ENCODE assay signal across 9 mouse cellular contexts in the genomic region with DNA sequence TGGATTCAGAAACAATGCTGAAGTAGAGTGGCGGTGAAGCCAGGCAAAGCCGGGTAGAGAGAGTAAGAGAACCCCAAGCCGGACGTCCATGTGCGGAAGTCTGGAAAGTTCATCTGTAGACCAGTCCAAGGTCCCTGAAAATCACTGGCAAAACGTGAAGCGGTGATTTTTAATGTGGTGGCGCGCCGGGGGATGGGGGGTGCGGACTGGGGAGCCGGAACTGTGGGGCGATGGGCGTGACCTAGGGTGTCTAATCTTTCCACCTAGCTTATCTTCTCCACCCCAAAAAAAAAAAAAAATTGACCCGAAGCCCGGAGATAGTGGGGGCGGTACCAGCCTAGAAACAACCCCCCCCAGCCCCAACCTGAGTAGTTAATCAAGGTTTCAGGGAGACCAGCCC. TPM values are rescaled to one million over a fixed set of nuclear protein-coding genes. Genes with fewer than 3 reads are reported as not detected.
A peak's percentile ranks its signal among the peaks of the same experiment; 100 is the strongest.
DNase-seq lines count a peak whose midpoint lies in the region; ATAC-seq lines count a peak whose summit lies in the region.
"Had no signal": no experiment of that assay in that cellular context is flagged by ENCODE, and none has a peak within 500 bp of the region (broad histone marks: within the 10 kb centered on the region; RNA-seq: fewer than 3 reads in every experiment).

No protein-coding gene starts in this region.

- peaks cover 19% of the 10 kb centered on the region for H3K4me1 ChIP-seq in intestine, embryonic 15.5 days (replicated peaks)
- H3K4me1 ChIP-seq in intestine, embryonic 16.5 days (ENCODE audit: control insufficient read depth, insufficient read depth, low read length): peaks cover 18% of the 10 kb centered on the region
- H3K4me1 ChIP-seq in forebrain, embryonic 15.5 days: peaks cover 43% of the 10 kb centered on the region
- H3K4me1 ChIP-seq in limb, embryonic 15.5 days: peaks cover 24% of the 10 kb centered on the region
- peaks cover 14% of the 10 kb centered on the region for H3K4me1 ChIP-seq in stomach, embryonic 16.5 days (ENCODE audit: control insufficient read depth, insufficient read depth, low read length)

- no peak for DNase-seq in ovary, postnatal 10 days (ENCODE audit: low spot score)
- no peak for DNase-seq in cerebellum, postnatal 14 days
- DNase-seq: cerebellum, adult 8-10 months had no signal

- H3K27ac ChIP-seq in intestine, embryonic 15.5 days: no peak overlapping the region
- H3K27ac ChIP-seq in intestine, embryonic 16.5 days (ENCODE audit: low read length): no peak overlapping the region
- H3K27ac ChIP-seq in forebrain, embryonic 15.5 days (replicated peaks): peak overlapping the region; percentile 38; the same call in 1 of the 2 replicates
- H3K27ac ChIP-seq in limb, embryonic 15.5 days: no peak overlapping the region
- H3K27ac ChIP-seq in stomach, embryonic 16.5 days (ENCODE audit: low read length): no peak overlapping the region
- H3K27ac ChIP-seq: liver, embryonic 12.5 days had no signal

- H3K9ac ChIP-seq in intestine, embryonic 15.5 days: no peak overlapping the region
- H3K9ac ChIP-seq in intestine, embryonic 16.5 days (ENCODE audit: low read depth, low read length): no peak overlapping the region
- no peak overlapping the region for H3K9ac ChIP-seq in forebrain, embryonic 15.5 days (replicated peaks)
- no peak overlapping the region for H3K9ac ChIP-seq in limb, embryonic 15.5 days
- H3K9ac ChIP-seq in stomach, embryonic 16.5 days (ENCODE audit: low read length): no peak overlapping the region
- H3K9ac ChIP-seq: liver, embryonic 12.5 days had no signal

- ATAC-seq in intestine, embryonic 15.5 days: no peak
- ATAC-seq in intestine, embryonic 16.5 days: no peak
- ATAC-seq in forebrain, embryonic 15.5 days (replicated peaks): no peak
- ATAC-seq in limb, embryonic 15.5 days (ENCODE audit: insufficient number of reproducible peaks, low FRiP score, low TSS enrichment, low read depth): no peak
- no peak for ATAC-seq in stomach, embryonic 16.5 days (ENCODE audit: insufficient read depth, low FRiP score)
- ATAC-seq: liver, embryonic 12.5 days had no signal

- H3K27me3 ChIP-seq in intestine, embryonic 15.5 days (replicated peaks): peaks cover 81% of the 10 kb centered on the region
- H3K27me3 ChIP-seq in intestine, embryonic 16.5 days (replicated peaks; ENCODE audit: control insufficient read depth, insufficient read depth, low read length): peaks cover 82% of the 10 kb centered on the region
- H3K27me3 ChIP-seq in forebrain, embryonic 15.5 days: peaks cover 73% of the 10 kb centered on the region
- peaks cover 91% of the 10 kb centered on the region for H3K27me3 ChIP-seq in limb, embryonic 15.5 days
- H3K27me3 ChIP-seq in stomach, embryonic 16.5 days (ENCODE audit: control insufficient read depth, insufficient read depth, low read length): peaks cover 81% of the 10 kb centered on the region

- WGBS in intestine, embryonic 15.5 days: under 1% methylated on average over 17 of the region's 17 CpGs
- WGBS in intestine, embryonic 16.5 days: 1% methylated on average over 17 of the region's 17 CpGs
- under 1% methylated on average over 17 of the region's 17 CpGs for WGBS in forebrain, embryonic 15.5 days
- WGBS in limb, embryonic 15.5 days: 1% methylated on average over 17 of the region's 17 CpGs
- WGBS in stomach, embryonic 16.5 days: 1% methylated on average over 17 of the region's 17 CpGs

- H3K36me3 ChIP-seq in intestine, embryonic 15.5 days: no peaks in the 10 kb centered on the region
- no peaks in the 10 kb centered on the region for H3K36me3 ChIP-seq in intestine, embryonic 16.5 days (ENCODE audit: control insufficient read depth, insufficient read depth, low read length)
- no peaks in the 10 kb centered on the region for H3K36me3 ChIP-seq in forebrain, embryonic 15.5 days
- no peaks in the 10 kb centered on the region for H3K36me3 ChIP-seq in limb, embryonic 15.5 days
- no peaks in the 10 kb centered on the region for H3K36me3 ChIP-seq in stomach, embryonic 16.5 days (ENCODE audit: control insufficient read depth, insufficient read depth, low read length)
- H3K36me3 ChIP-seq: liver, embryonic 12.5 days had no signal

- H3K4me3 ChIP-seq in intestine, embryonic 15.5 days (replicated peaks): 0 out of 2 replicates have a peak overlapping the region, but pooled peaks have one; percentile 9
- no peak overlapping the region for H3K4me3 ChIP-seq in intestine, embryonic 16.5 days (ENCODE audit: low read length)
- peak overlapping the region; percentile 22 for H3K4me3 ChIP-seq in forebrain, embryonic 15.5 days
- peak overlapping the region; percentile 14; the same call in 1 of the 2 replicates for H3K4me3 ChIP-seq in limb, embryonic 15.5 days
- 0 out of 2 replicates have a peak overlapping the region, but pooled peaks have one; percentile 23 for H3K4me3 ChIP-seq in stomach, embryonic 16.5 days (replicated peaks; ENCODE audit: low read length)
- H3K4me3 ChIP-seq: liver, embryonic 12.5 days had no signal

- H3K4me2 ChIP-seq in intestine, embryonic 15.5 days (replicated peaks): no peak overlapping the region
- H3K4me2 ChIP-seq in intestine, embryonic 16.5 days (ENCODE audit: low read depth, low read length): no peak overlapping the region
- H3K4me2 ChIP-seq in forebrain, embryonic 15.5 days (replicated peaks): peak overlapping the region; percentile 23
- H3K4me2 ChIP-seq in limb, embryonic 15.5 days: no peak overlapping the region
- H3K4me2 ChIP-seq in stomach, embryonic 16.5 days (ENCODE audit: low read depth, low read length): peak overlapping the region; percentile 32; the same call in 1 of the 2 replicates
- H3K4me2 ChIP-seq: liver, embryonic 12.5 days had no signal

- no peaks in the 10 kb centered on the region for H3K9me3 ChIP-seq in intestine, embryonic 15.5 days
- no peaks in the 10 kb centered on the region for H3K9me3 ChIP-seq in intestine, embryonic 16.5 days (ENCODE audit: control insufficient read depth, low read length)
- H3K9me3 ChIP-seq in forebrain, embryonic 15.5 days: no peaks in the 10 kb centered on the region
- no peaks in the 10 kb centered on the region for H3K9me3 ChIP-seq in limb, embryonic 15.5 days
- H3K9me3 ChIP-seq in stomach, embryonic 16.5 days (replicated peaks; ENCODE audit: control insufficient read depth, low read length): no peaks in the 10 kb centered on the region; the same call in 1 of the 2 replicates
- H3K9me3 ChIP-seq: liver, embryonic 12.5 days had no signal

RNA-seq across cellular contexts. Expression of a gene that starts 6.0 kb away (rescaled TPM):
- polyA plus RNA-seq in intestine, embryonic 15.5 days (2015; fragmentation: Nextera tagmentation; extraction: Ambion mirVana): 0.08 TPM in 1 of 2 replicates, not detected in the other
- not detected in 2 replicates for polyA plus RNA-seq in intestine, embryonic 16.5 days (2015; fragmentation: Nextera tagmentation; extraction: Ambion mirVana)
- polyA plus RNA-seq in forebrain, embryonic 15.5 days (2015; fragmentation: Nextera tagmentation; extraction: Ambion mirVana): 6.3 and 7.0 TPM in 2 replicates
- not detected in 2 replicates for polyA plus RNA-seq in limb, embryonic 15.5 days (2015; fragmentation: Nextera tagmentation; extraction: Ambion mirVana)
- 0.06 and 0.07 TPM in 2 replicates for polyA plus RNA-seq in stomach, embryonic 16.5 days (2015; fragmentation: Nextera tagmentation; extraction: Ambion mirVana)
- polyA plus RNA-seq: liver, embryonic 12.5 days had no signal

RNA-seq across cellular contexts. Expression of a gene that starts 35.1 kb away (rescaled TPM):
- 14.0 and 18.0 TPM in 2 replicates for polyA plus RNA-seq in intestine, embryonic 15.5 days (2015; fragmentation: Nextera tagmentation; extraction: Ambion mirVana)
- polyA plus RNA-seq in intestine, embryonic 16.5 days (2015; fragmentation: Nextera tagmentation; extraction: Ambion mirVana): 19.9 and 20.2 TPM in 2 replicates
- polyA plus RNA-seq in forebrain, embryonic 15.5 days (2015; fragmentation: Nextera tagmentation; extraction: Ambion mirVana): 2.3 and 2.6 TPM in 2 replicates
- polyA plus RNA-seq in limb, embryonic 15.5 days (2015; fragmentation: Nextera tagmentation; extraction: Ambion mirVana): 0.57 and 0.95 TPM in 2 replicates
- polyA plus RNA-seq in stomach, embryonic 16.5 days (2015; fragmentation: Nextera tagmentation; extraction: Ambion mirVana): 16.4 and 16.7 TPM in 2 replicates

RNA-seq across cellular contexts. Expression of a gene that starts 38.8 kb away (rescaled TPM):
- not detected in 2 replicates for polyA plus RNA-seq in intestine, embryonic 15.5 days (2015; fragmentation: Nextera tagmentation; extraction: Ambion mirVana)
- 0.18 and 0.37 TPM in 2 replicates for polyA plus RNA-seq in intestine, embryonic 16.5 days (2015; fragmentation: Nextera tagmentation; extraction: Ambion mirVana)
- polyA plus RNA-seq in forebrain, embryonic 15.5 days (2015; fragmentation: Nextera tagmentation; extraction: Ambion mirVana): not detected in 2 replicates
- 0.24 TPM in 1 of 2 replicates, not detected in the other for polyA plus RNA-seq in limb, embryonic 15.5 days (2015; fragmentation: Nextera tagmentation; extraction: Ambion mirVana)
- polyA plus RNA-seq in stomach, embryonic 16.5 days (2015; fragmentation: Nextera tagmentation; extraction: Ambion mirVana): 0.18 and 0.70 TPM in 2 replicates
- polyA plus RNA-seq: liver, embryonic 12.5 days had no signal

Comparison
In these comparisons a context has a peak if more than half of its experiments do, and no peak if none do; other contexts are left out.
1. H3K4me2 ChIP-seq: peak in forebrain, embryonic 15.5 days (single experiment) and stomach, embryonic 16.5 days (single experiment); none in intestine, embryonic 15.5 days (single experiment), intestine, embryonic 16.5 days (single experiment) and limb, embryonic 15.5 days (single experiment).